Mouse (Mus musculus) heart, postnatal 0 days (tissue): ENCODE measurements around the gene Ranbp9.

Experiments
- CTCF ChIP-seq: IDR thresholded peaks from 2 replicates; pipeline ENCODE4 v1.5.1; 2016; ENCODE audit warnings: antibody characterized with exemption, control low read depth, low read depth
- EP300 ChIP-seq: IDR thresholded peaks from 2 replicates; pipeline ENCODE4 v1.6.1; 2016; ENCODE audit warnings: antibody characterized with exemption, low read depth

DNA sequence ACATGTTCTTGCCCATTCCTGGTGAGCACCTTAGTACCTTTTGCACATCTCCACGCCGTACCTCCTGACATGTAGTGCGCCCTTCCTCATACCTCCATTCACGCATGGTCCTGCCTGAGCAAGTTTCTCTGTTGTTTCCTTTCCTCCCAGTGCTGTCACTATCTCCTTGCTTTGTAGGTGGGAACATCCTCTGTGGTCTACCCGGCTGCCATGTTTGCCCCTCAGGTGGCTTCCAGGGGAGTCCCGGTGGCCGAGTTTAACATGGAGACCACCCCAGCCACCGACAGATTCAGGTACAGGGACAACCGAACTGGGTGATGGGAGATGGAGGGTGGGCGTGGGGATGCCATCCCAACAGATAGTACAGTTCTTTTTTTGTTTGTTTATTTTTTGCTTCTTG is 95.8 kb downstream of the Ranbp9 start:
- TF ChIP-seq CTCF (no peak), EP300 (no peak)
